Mouse (Mus musculus): ENCODE data around the gene Pla2g12a. TPM values are rescaled to one million over a fixed set of nuclear protein-coding genes. Genes with fewer than 3 reads are reported as not detected.
A peak's percentile ranks its signal among the peaks of the same experiment; 100 is the strongest.

The Pla2g12a gene
- polyA plus RNA-seq, 1 experiment from 2014 or later: 58.8 TPM

DNA sequence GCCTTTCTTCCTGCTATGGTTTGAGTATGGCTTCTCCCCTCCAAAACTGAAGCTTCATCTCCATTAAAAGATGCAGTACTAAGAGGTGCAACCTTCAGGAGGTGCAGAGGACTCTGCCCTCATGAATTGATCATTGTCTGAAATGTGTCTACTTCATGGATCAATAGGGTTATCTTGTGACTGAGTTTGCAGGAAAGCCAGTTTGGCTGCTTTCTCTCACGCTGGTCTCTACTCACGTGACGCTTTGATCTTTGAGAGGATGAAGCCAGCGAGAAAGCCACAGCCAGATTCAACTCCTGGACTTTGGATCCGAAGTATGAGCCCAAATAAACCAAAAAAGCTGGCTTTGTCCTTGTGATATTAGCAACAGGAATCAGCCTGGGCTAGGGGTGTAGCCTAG is 8.0 kb downstream of the Pla2g12a start:
- H3K9ac ChIP-seq (ENCODE audit: low read depth, low read length): no peak overlapping the region
- peaks cover 6% of the 10 kb centered on the region for H3K4me1 ChIP-seq (ENCODE audit: control insufficient read depth, insufficient read depth, low read length)
- no peak overlapping the region for H3K4me3 ChIP-seq (ENCODE audit: low read depth, low read length)
- WGBS (ENCODE audit: insufficient replicate concordance): 78% methylated on average over 5 of the region's 5 CpGs
- H3K36me3 ChIP-seq (ENCODE audit: control insufficient read depth, insufficient read depth, low read length): peaks cover 3% of the 10 kb centered on the region; the same call in 1 of the 2 replicates
- ATAC-seq (replicated peaks; ENCODE audit: insufficient number of reproducible peaks, low FRiP score, low TSS enrichment): no peak
- H3K27me3 ChIP-seq (ENCODE audit: control insufficient read depth, insufficient read depth, low read length): no peaks in the 10 kb centered on the region
- H3K9me3 ChIP-seq (replicated peaks; ENCODE audit: control insufficient read depth, low read length): no peaks in the 10 kb centered on the region
- H3K27ac ChIP-seq (ENCODE audit: low read depth, low read length): no peak overlapping the region
- no peak overlapping the region for H3K4me2 ChIP-seq

DNA sequence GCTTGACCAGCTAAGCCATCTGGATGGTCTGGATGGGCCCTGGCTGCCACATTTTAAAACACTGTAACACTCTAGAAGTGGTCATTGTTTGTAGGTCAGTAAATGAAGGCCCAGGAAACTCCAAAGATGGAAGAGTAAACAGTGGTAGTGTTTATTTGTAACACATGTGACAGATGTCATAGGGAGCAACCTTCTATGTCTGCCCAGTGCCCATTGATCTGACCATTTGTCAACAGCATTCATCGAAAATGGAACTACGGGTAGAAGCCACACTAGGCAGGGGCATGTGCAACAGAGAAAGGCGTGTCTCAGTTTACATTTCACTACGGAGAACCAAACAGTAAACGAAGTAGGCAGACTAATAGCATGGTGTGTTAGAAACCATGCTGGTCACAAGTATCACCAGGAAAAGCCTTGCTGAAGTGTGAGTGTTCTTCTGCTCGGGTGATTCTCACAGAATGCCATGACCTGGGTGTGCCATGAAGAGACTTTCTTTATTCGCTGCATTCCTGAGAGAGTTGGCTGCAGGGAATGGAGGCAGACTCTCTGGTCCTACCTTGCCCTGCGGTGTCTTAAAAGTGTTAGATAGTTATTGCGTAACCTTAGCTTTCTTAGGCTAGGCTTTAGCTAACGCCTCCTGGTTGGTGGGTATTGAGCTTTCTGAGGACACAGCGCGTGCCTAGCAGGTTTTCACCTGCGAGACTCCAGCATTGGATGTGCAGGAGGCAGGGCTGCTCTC is 9.5 kb downstream of the Pla2g12a start:
- peaks cover 5% of the 10 kb centered on the region; the same call in 1 of the 2 replicates for H3K36me3 ChIP-seq (ENCODE audit: control insufficient read depth, insufficient read depth, low read length)
- no peak overlapping the region for H3K9ac ChIP-seq (ENCODE audit: low read depth, low read length)
- H3K4me1 ChIP-seq (ENCODE audit: control insufficient read depth, insufficient read depth, low read length): peaks cover 6% of the 10 kb centered on the region
- H3K4me3 ChIP-seq (ENCODE audit: low read depth, low read length): no peak overlapping the region
- 85% methylated on average over 13 of the region's 13 CpGs for WGBS (ENCODE audit: insufficient replicate concordance)
- H3K9me3 ChIP-seq (replicated peaks; ENCODE audit: control insufficient read depth, low read length): no peaks in the 10 kb centered on the region
- ATAC-seq (replicated peaks; ENCODE audit: insufficient number of reproducible peaks, low FRiP score, low TSS enrichment): no peak
- H3K27ac ChIP-seq (ENCODE audit: low read depth, low read length): no peak overlapping the region
- H3K4me2 ChIP-seq: no peak overlapping the region
- H3K27me3 ChIP-seq (ENCODE audit: control insufficient read depth, insufficient read depth, low read length): no peaks in the 10 kb centered on the region

DNA sequence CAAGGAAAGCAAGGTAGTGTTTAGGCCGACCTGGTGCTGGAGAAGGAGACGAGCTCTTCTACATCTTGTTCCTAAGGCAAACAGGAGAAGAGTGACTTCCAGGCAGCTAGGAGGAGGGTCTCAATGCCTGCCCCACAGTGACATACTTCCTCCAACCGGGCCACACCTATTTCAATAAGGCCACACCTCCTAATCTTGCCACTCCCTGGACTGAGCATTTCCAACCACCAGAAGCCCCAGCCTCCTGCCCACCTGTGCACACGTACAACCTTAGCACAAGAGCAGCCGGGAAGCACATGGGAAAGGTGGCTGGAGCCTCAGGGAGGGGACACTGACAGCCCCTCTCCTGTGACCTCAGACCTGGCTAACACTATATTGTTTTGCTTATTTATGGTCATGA is 13.6 kb downstream of the Pla2g12a start:
- no peaks in the 10 kb centered on the region for H3K9me3 ChIP-seq (replicated peaks; ENCODE audit: control insufficient read depth, low read length)
- 80% methylated on average over 5 of the region's 5 CpGs for WGBS (ENCODE audit: insufficient replicate concordance)
- no peaks in the 10 kb centered on the region for H3K4me1 ChIP-seq (ENCODE audit: control insufficient read depth, insufficient read depth, low read length)
- no peak overlapping the region for H3K9ac ChIP-seq (ENCODE audit: low read depth, low read length)
- ATAC-seq (replicated peaks; ENCODE audit: insufficient number of reproducible peaks, low FRiP score, low TSS enrichment): no peak
- no peak overlapping the region for H3K4me3 ChIP-seq (ENCODE audit: low read depth, low read length)
- no peaks in the 10 kb centered on the region for H3K27me3 ChIP-seq (ENCODE audit: control insufficient read depth, insufficient read depth, low read length)
- peaks cover 5% of the 10 kb centered on the region; the same call in 1 of the 2 replicates for H3K36me3 ChIP-seq (ENCODE audit: control insufficient read depth, insufficient read depth, low read length)
- H3K4me2 ChIP-seq: no peak overlapping the region
- H3K27ac ChIP-seq (ENCODE audit: low read depth, low read length): no peak overlapping the region

DNA sequence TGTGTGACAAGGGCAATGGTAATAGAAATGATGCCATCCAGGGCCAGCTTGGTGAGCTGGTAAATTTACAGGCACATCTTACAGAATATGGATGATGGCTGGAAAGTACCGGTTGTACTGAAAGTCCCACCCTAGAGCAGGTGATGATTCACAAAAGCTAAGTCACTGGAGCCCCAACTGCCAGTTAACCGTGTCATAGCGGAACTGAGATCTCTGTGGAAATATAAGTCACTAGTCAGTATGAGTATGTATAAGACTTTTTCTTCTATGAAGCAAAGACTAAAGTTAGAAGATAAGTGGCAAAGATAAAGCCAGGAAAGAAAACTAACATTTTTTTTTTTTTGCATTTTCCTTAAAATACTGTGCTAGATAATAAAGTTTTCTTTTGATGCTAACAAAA is 14.7 kb downstream of the Pla2g12a start:
- Histone ChIP-seq H3K4me3 (ENCODE audit: low read depth, low read length) (no peak overlapping the region), H3K27ac (ENCODE audit: low read depth, low read length) (no peak overlapping the region), H3K9ac (ENCODE audit: low read depth, low read length) (no peak overlapping the region), H3K36me3 (ENCODE audit: control insufficient read depth, insufficient read depth, low read length) (peaks cover 5% of the 10 kb centered on the region; the same call in 1 of the 2 replicates), H3K4me1 (ENCODE audit: control insufficient read depth, insufficient read depth, low read length) (no peaks in the 10 kb centered on the region), H3K27me3 (ENCODE audit: control insufficient read depth, insufficient read depth, low read length) (no peaks in the 10 kb centered on the region), H3K9me3 (replicated peaks; ENCODE audit: control insufficient read depth, low read length) (no peaks in the 10 kb centered on the region), H3K4me2 (no peak overlapping the region)
- WGBS (ENCODE audit: insufficient replicate concordance): 91% methylated on average over 3 of the region's 3 CpGs
- no peak for ATAC-seq (replicated peaks; ENCODE audit: insufficient number of reproducible peaks, low FRiP score, low TSS enrichment)

DNA sequence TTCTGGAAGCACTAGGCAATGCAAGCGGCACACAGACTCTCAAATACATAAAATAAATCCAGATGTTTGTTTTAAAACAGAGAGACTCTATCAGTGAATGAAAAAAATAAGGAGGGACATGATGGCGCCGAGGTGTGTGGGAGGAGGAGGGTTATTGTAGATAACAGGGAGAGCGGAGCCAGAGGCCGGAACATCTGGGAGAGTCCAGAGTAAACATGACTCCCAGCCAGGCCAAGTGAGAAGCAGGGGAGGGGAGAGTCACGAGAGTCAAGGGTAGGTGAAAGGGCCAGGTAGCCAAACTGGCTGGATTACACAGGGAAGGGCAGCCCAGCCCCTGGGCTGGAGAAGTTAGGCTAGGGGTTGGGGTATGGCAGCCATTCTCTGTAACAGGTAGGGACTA is 18.2 kb downstream of the Pla2g12a start:
- Histone ChIP-seq H3K9ac (ENCODE audit: low read depth, low read length) (no peak overlapping the region), H3K4me1 (ENCODE audit: control insufficient read depth, insufficient read depth, low read length) (no peaks in the 10 kb centered on the region), H3K4me2 (no peak overlapping the region), H3K27ac (ENCODE audit: low read depth, low read length) (no peak overlapping the region), H3K36me3 (ENCODE audit: control insufficient read depth, insufficient read depth, low read length) (0 out of 2 replicates have a peak, but pooled peaks cover 2% of the 10 kb centered on the region), H3K27me3 (ENCODE audit: control insufficient read depth, insufficient read depth, low read length) (no peaks in the 10 kb centered on the region), H3K4me3 (ENCODE audit: low read depth, low read length) (no peak overlapping the region), H3K9me3 (replicated peaks; ENCODE audit: control insufficient read depth, low read length) (no peaks in the 10 kb centered on the region)
- WGBS (ENCODE audit: insufficient replicate concordance): 46% methylated on average over 6 of the region's 6 CpGs
- no peak for ATAC-seq (replicated peaks; ENCODE audit: insufficient number of reproducible peaks, low FRiP score, low TSS enrichment)

DNA sequence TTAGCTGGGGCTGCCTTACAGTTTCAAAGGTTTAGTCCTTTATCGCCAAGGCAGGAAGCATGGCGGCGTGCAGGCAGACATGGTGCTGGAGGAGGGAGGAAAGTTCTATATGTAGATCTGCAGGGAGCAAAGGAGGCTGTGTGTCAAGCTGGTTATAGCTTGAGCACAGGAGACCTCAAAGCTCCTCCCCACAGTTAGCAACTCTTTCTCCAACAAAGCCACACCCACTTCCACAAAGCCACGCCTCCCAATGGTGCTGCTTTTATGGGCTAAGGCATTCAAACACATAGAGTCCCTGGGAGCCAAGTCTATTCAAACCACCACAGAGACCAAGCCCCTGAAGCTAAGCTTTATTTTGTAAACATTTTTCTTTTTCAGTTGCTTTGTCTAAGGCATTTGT is 20.5 kb downstream of the Pla2g12a start:
- no peaks in the 10 kb centered on the region for H3K36me3 ChIP-seq (ENCODE audit: control insufficient read depth, insufficient read depth, low read length)
- WGBS (ENCODE audit: insufficient replicate concordance): 69% methylated on average over 4 of the region's 4 CpGs

DNA sequence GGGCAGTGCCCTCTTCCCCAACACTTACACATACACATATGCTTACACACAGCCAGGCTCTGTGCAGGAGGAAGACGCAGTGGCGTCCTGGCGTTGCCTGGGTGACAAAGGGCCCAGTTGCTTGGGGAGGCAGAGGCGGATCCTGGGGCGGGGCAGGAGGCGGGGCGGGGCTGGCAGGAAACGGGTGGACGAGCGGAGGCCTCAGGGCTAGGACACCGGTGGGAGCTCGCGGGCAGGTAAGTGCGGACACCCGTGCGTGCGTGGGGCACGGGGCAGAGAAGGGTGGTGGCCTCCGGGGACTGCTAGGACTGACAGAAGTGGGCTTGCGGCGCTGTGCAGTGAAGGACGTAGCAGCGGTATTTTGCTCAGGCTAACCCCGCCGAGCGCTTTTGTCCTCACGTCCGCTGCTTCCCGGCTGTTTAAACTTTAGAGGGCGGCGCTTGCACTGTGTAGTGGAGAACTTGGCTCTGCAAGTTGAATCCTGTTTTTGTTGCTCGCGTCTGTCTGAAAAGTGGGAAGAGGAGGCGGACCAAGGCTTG is 22.9 kb downstream of the Pla2g12a start, which contains the start of gene Casp6:
Gene Casp6, plus strand, starts transcription at position 155 of the 539 bp plus-strand sequence.
- WGBS (ENCODE audit: insufficient replicate concordance): under 1% methylated on average over 34 of the region's 34 CpGs

More for the DNA sequence above, 20.5 kb downstream of the Pla2g12a start:
- peaks cover 12% of the 10 kb centered on the region for H3K4me1 ChIP-seq (ENCODE audit: control insufficient read depth, insufficient read depth, low read length)
- ATAC-seq (replicated peaks; ENCODE audit: insufficient number of reproducible peaks, low FRiP score, low TSS enrichment): no peak
- H3K4me2 ChIP-seq: no peak overlapping the region
- no peak overlapping the region for H3K27ac ChIP-seq (ENCODE audit: low read depth, low read length)
- H3K4me3 ChIP-seq (ENCODE audit: low read depth, low read length): no peak overlapping the region
- no peak overlapping the region for H3K9ac ChIP-seq (ENCODE audit: low read depth, low read length)
- no peaks in the 10 kb centered on the region for H3K9me3 ChIP-seq (replicated peaks; ENCODE audit: control insufficient read depth, low read length)
- H3K27me3 ChIP-seq (ENCODE audit: control insufficient read depth, insufficient read depth, low read length): no peaks in the 10 kb centered on the region

DNA sequence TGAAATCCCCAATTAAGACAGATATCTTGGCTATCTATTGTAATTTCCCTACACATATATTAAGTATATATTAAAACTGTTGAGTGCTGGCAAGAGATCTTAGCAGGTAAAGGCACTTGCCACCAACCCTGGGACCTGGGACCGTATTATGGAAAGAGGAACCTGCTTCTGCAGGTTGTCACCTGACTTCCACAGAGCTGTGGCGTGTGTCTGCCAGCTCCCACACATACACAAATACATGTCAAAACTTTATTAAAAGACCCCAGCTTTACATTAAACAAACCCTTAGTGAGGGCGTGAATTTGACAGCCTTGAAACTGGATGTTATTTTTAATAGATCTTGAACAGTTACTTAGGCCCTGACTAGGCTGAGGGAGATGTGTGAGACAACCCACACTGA is 25.0 kb downstream of the Pla2g12a start:
- peaks cover 12% of the 10 kb centered on the region for H3K4me1 ChIP-seq (ENCODE audit: control insufficient read depth, insufficient read depth, low read length)
- H3K9me3 ChIP-seq (replicated peaks; ENCODE audit: control insufficient read depth, low read length): no peaks in the 10 kb centered on the region
- H3K27me3 ChIP-seq (ENCODE audit: control insufficient read depth, insufficient read depth, low read length): no peaks in the 10 kb centered on the region
- peaks cover 1% of the 10 kb centered on the region for H3K36me3 ChIP-seq (ENCODE audit: control insufficient read depth, insufficient read depth, low read length)
- ATAC-seq (replicated peaks; ENCODE audit: insufficient number of reproducible peaks, low FRiP score, low TSS enrichment): no peak
- no peak overlapping the region for H3K9ac ChIP-seq (ENCODE audit: low read depth, low read length)
- no peak overlapping the region for H3K4me3 ChIP-seq (ENCODE audit: low read depth, low read length)
- no peak overlapping the region; the same call in 1 of the 2 replicates for H3K4me2 ChIP-seq
- H3K27ac ChIP-seq (ENCODE audit: low read depth, low read length): no peak overlapping the region
- WGBS (ENCODE audit: insufficient replicate concordance): 89% methylated on average over 3 of the region's 3 CpGs

More for the DNA sequence above, 22.9 kb downstream of the Pla2g12a start, which contains the start of gene Casp6:
- peak within 1 kb of the TSS; percentile 65 for H3K4me2 ChIP-seq
- peak within 1 kb of the TSS; percentile 70 for H3K4me3 ChIP-seq (ENCODE audit: low read depth, low read length)
- H3K9ac ChIP-seq (ENCODE audit: low read depth, low read length): peak within 1 kb of the TSS; percentile 71
- peak within 1 kb of the TSS; percentile 22 for H3K27ac ChIP-seq (ENCODE audit: low read depth, low read length)
- no peaks in the 10 kb centered on the region for H3K36me3 ChIP-seq (ENCODE audit: control insufficient read depth, insufficient read depth, low read length)
- peaks cover 12% of the 10 kb centered on the region for H3K4me1 ChIP-seq (ENCODE audit: control insufficient read depth, insufficient read depth, low read length)
- H3K9me3 ChIP-seq (replicated peaks; ENCODE audit: control insufficient read depth, low read length): no peaks in the 10 kb centered on the region
- H3K27me3 ChIP-seq (ENCODE audit: control insufficient read depth, insufficient read depth, low read length): no peaks in the 10 kb centered on the region
- ATAC-seq (replicated peaks; ENCODE audit: insufficient number of reproducible peaks, low FRiP score, low TSS enrichment): peak; percentile 87
